Mouse (Mus musculus) forebrain, embryonic 15.5 days (tissue): ENCODE results near the gene Spop. TPM values are rescaled to one million over a fixed set of nuclear protein-coding genes. Genes with fewer than 3 reads are reported as not detected.

Source experiments
- ATAC-seq: fragments of 200-750 bp; cut with Nextera tagmentation; replicated peaks from 2 replicates; pipeline ENCODE4 v1.8.0; 2017; ENCODE audit warnings: mild to moderate bottlenecking, moderate TSS enrichment, moderate library complexity
- H3K27ac ChIP-seq: fragments of 300-500 bp; sonication (generic); replicated peaks from 2 replicates; pipeline ENCODE4 v1.5.1; 2015; ENCODE audit warnings: mild to moderate bottlenecking, inconsistent platforms
- H3K27me3 ChIP-seq: fragments of 300-500 bp; sonication (generic); 2 replicates; pipeline ENCODE4 v1.6.1; 2015; ENCODE audit warnings: inconsistent platforms
- H3K36me3 ChIP-seq: fragments of 300-500 bp; sonication (generic); 2 replicates; pipeline ENCODE4 v1.6.1; 2015; ENCODE audit warnings: mild to moderate bottlenecking, inconsistent platforms
- H3K4me1 ChIP-seq: fragments of 300-500 bp; sonication (generic); 2 replicates; pipeline ENCODE4 v1.6.1; 2015; ENCODE audit warnings: inconsistent platforms
- H3K4me2 ChIP-seq: fragments of 300-500 bp; sonication (generic); replicated peaks from 2 replicates; pipeline ENCODE4 v1.6.1; 2015; ENCODE audit warnings: mild to moderate bottlenecking, inconsistent platforms
- H3K4me3 ChIP-seq: fragments of 300-500 bp; sonication (generic); 2 replicates; pipeline ENCODE4 v1.5.1; 2015; ENCODE audit warnings: mild to moderate bottlenecking, inconsistent platforms
- H3K9ac ChIP-seq: fragments of 300-500 bp; sonication (generic); replicated peaks from 2 replicates; pipeline ENCODE4 v1.6.1; 2015; ENCODE audit warnings: mild to moderate bottlenecking, inconsistent platforms
- H3K9me3 ChIP-seq: fragments of 300-500 bp; sonication (generic); 2 replicates; pipeline ENCODE4 v1.6.1; 2016; ENCODE audit warnings: inconsistent platforms
- WGBS: fragments of 180-500 bp; shearing (Covaris S2); methylation state at CpG from one replicate; pipeline ENCODE4 v1.1.7; 2015; ENCODE audit warnings: mixed read lengths; 5-methylcytosine and 5-hydroxymethylcytosine counted together
- polyA plus RNA-seq: library from polyadenylated mRNA; unstranded; fragments of >200 nt; fragmentation: Nextera tagmentation; extraction: Ambion mirVana; gene quantifications from 2 replicates; pipeline ENCODE4 v1.2.1, GENCODE M21; 2015

Gene Spop
- polyA plus RNA-seq, 1 experiment from 2014 or later = 226 TPM

DNA sequence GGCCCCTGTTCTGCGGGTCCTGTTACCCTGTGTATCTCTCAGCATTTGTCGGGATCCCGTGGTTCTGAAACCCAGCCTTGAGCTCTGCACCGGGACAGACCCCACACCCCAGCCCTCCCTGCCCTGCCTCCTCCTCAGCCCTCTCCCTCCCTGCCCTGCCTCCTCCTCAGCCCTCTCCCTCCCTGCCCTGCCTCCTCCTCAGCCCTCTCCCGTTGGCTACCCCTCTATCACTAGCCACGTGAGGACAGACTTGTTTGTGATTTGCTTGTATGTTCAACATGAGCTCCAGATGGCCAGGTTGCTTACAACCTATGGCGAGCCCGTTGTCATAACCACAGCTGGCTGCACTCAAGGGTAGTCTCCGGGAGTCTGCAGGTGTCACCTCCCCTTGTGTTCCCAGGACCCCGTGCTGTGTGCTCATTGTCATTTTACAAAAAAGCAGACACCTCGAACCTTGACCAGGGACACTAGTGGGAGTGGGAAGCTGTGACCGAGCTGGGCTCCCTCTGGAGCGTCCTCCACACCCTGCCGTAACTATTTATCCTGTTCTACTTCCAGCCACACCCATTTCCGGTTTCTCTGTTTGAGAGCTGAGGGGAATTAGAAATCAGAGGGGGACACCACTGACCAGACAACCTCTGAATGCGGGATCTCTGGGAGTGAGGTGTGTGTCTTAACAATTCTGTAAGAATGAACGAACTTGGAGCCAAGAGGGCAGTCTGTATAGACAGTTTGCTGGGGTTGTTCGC lies 126.9 kb downstream of the Spop start:
- ATAC-seq = no peak
- 42% methylated on average over 18 of the region's 18 CpGs for WGBS
- H3K27ac ChIP-seq = no peak overlapping the region

More for the DNA sequence above, 126.9 kb downstream of the Spop start:
- H3K4me3 ChIP-seq = no peak overlapping the region
- no peak overlapping the region for H3K9ac ChIP-seq
- H3K4me2 ChIP-seq = no peak overlapping the region
- H3K36me3 ChIP-seq = no peaks in the 10 kb centered on the region
- H3K4me1 ChIP-seq = 0 out of 2 replicates have a peak, but pooled peaks cover 3% of the 10 kb centered on the region
- H3K27me3 ChIP-seq = no peaks in the 10 kb centered on the region
- H3K9me3 ChIP-seq = no peaks in the 10 kb centered on the region

Other genes with a start within 250 kb of the Spop start
- not detected in 2 replicates for gene Tac4, start 152.6 kb upstream of the Spop start, polyA plus RNA-seq
- 75.7 and 75.9 TPM in 2 replicates for gene Kat7, start 103.8 kb upstream of the Spop start, polyA plus RNA-seq
- gene Fam117a, start 77.1 kb upstream of the Spop start, polyA plus RNA-seq = 3.0 and 3.5 TPM in 2 replicates
- 150 and 155 TPM in 2 replicates for gene Slc35b1, start 29.4 kb upstream of the Spop start, polyA plus RNA-seq
- 6.3 and 6.9 TPM in 2 replicates for gene Nxph3, start 100.5 kb downstream of the Spop start, polyA plus RNA-seq
- 6.1 and 7.9 TPM in 2 replicates for gene Ngfr, start 173.7 kb downstream of the Spop start, polyA plus RNA-seq